Mouse (Mus musculus): ENCODE data around the gene Grm4.

Grm4 gene

DNA sequence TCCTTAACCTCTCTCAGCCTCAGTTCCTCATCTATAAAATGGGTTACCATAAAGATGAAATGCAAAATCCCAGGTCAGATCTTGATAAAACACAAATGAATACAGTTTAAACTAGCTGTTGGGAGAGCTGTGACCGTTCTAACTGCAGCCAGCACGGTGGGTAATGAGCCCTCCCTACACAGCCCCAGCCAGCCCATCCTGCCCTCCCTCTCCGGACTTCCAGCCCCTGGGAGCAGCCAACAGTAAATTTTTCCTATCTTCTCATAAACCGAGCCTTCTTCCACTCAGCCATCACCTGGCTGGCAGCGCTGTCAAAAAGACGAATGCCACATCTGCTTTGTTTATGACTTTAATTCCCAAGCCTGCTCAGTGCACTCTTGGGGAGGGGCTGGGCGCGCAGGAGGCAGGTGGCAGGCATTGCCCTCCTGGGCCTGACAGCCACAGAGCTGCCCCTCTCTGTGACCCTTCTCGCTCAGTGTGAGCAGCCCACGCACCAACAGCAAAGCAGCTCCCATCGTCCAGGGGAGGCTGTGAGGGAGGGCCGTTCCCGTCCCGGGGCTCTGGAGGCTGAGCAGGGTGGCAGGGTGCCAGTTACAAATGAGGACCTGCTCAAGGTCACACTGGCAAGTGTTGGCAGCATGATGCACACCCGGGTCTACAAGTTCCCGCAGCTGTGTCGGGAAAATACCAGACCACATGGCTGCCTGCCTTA lies 75.7 kb downstream of the Grm4 start:
- DNase-seq (ENCODE audit: low read depth, low spot score) = no peak

DNA sequence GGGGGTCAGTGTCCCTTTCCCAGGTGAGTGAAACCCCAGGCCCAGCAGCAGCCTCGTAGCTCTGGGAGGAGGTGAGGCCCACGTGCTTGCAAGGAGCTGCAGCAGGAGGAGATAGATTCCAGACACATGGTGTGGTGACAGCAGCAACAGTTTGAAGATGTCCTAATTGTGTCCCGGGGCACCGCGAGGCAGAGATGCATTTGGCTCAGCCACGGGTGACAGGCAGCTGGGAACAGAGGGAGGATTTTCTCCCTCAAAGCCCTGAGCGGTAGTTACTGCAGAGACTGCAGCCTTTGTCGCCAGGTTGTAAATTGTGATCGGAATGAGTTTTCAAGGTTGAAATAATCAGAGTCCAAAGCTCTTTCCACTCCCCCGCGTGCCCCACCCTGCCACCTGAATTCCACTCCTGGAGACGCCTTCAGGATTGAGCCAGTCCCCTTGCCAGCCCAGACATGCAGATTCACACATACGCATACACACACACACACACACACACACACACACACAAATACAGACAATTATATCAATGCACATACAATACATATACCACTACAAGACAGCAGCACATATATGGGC lies 78.6 kb downstream of the Grm4 start:
- no peak for DNase-seq (ENCODE audit: low read depth, low spot score)

DNA sequence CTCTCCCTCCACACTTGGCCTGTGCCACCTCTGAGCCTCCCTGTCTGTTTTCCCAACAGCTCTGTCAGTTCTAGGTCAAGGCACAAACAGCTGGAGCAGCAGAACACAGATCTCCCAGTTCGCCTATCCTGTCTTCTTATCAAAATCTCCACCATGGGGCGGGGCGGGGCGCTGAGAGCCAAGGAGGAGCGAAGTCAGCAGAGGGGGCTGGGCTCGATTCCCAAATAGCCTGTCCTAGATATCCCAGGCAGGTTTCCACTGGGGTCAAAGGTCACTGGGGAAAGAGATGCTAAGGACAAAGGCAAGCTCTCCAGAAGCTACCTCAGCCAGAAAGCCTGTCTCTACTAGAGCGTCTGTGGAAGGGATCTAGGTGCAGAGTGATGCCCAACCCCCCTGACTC lies 79.4 kb downstream of the Grm4 start:
- DNase-seq (ENCODE audit: low read depth, low spot score) = no peak

DNA sequence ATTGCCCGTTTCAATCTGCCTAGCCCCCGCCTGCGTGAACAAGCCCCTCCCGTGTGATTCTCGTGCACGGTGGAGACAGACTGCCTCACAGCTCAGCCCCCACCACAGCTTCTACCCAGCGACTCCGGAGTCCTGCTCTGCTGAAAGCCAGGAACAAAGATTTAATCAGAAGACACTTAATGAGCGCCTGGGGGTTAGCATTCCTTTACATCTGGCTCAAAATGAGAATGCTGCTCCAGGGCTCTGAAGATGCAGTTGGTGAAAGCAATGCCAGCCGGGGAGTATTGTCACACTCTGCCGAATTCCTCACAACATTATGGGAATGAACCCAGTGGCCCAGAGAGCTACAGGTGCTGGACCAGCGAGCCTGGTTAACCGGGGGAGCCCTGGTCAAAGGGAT lies 85.4 kb downstream of the Grm4 start:
- no peak for DNase-seq (ENCODE audit: low read depth, low spot score)

DNA sequence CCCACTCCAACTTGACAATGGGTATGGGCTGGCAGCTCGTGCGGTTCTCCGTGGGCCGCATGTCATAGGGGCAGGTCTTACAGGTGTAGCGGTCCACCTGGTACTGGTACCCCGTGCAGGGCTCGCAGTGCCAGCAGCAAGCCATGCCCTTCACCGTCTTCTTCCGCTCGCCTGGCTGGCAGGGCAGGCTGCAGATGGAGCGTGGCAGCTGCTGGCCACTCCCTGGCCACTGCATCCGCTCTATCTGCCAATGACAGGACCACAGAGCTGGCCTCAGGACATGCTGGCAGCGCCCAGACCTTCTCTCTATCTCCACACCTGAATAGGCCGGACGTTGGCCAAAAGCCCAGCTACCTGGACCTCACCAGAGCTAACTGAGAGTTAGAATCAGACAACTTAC lies 86.0 kb downstream of the Grm4 start:
- no peak for DNase-seq (ENCODE audit: low read depth, low spot score)

DNA sequence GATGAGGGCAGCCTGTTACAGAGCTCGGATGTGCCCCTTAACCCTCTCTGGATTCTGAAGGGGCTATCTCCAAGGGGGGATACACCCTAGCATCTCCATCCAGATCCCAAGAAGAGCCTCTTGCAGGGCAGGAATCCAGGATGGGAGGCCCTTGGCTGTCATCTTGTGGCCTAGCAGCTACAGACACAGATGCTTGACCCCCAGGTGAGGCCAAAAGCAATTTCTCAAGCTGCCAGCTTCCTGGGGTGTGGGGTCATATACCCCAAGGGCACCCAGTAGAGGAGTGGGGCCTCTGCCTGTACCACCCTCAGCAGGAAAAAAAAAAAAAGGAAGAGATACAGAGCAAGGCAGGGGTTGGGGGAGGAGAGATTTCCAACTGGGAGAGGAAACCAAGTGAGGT lies 87.1 kb downstream of the Grm4 start:
- DNase-seq (ENCODE audit: low read depth, low spot score) = no peak

DNA sequence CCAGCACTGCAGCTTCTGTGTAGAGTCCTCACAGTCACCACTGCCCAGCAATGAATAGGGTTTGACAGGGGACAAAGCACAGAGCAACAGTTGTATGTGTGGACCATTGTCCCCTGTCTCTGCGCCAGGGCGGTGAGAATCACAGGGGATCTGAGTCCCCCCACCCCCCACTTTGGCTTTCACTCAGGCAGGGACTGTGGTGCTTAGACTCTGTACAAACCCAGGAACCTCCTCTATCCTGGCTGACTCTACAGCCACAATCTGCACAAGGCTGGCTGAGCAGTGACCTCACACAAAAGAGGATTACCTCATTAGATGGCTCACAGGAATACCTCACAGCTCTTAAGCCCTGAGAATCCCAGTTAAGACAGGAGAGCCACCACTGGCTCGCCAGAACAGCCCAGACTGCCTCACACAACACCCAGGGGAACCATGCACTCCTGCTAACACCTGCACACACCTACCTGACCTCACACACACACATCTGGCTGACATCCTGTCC lies 88.0 kb downstream of the Grm4 start:
- no peak for DNase-seq (ENCODE audit: low read depth, low spot score)

DNA sequence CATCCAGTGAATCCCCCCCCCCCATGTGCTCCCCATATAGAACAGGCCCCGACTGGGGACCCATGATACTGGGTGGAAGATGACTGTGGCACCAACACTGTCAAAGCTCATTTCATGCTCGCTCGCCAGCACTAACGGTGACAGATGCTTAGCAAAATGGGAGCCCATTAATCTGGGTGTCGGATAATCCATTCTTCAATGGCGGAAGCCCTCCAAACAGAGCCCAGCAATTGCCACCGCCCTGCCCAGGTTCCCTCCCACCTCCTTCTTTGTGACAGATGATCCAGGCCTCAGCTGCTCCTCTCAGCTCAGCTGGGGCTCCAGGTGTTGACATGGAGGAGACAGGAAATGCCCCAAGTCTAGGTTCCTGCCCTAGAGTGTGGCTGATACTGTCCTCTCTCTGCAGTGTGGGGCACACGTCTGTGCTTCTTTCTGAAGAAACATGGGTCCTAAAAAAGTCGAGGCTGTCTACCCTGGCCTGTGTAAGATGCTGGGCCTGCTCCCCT lies 89.0 kb downstream of the Grm4 start:
- DNase-seq (ENCODE audit: low read depth, low spot score) = no peak

DNA sequence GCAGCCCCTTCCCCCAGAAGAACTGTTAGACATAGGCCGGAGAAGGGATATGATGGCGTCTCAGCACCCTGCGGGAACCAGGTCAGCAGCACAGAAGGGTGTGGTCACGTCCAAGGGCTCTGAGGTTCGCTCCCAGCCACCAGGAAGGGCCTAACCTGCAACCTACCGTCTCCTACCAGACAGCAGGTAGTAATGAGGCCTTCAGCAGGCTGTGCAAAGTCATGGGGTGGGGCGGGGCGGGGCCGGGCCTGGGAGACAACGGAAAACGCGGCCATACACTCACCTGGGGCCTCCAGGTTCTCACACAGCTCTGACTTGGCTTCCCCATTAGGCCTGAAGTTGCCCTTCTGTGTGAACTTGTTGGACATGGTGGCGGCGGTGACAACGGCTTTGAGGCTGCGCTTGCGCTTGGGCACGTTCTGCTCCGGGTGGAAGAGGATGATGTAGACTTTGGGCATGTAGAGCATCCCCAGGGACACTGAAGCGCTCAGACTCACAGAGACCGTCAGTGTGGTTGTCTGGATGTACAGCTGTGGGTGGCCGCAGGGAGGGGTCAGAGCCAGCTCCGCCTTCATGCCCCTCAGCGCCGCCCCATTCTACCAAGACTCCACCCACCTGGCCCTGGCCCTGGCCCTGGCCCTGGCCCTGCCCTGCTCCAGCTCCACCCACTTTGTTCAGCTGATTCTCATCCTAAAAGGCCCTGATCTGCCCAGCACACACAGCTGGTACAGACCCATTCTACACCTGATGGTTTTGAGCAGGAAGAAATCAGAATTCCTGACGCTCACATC lies 90.0 kb downstream of the Grm4 start:
- no peak for DNase-seq (ENCODE audit: low read depth, low spot score)

DNA sequence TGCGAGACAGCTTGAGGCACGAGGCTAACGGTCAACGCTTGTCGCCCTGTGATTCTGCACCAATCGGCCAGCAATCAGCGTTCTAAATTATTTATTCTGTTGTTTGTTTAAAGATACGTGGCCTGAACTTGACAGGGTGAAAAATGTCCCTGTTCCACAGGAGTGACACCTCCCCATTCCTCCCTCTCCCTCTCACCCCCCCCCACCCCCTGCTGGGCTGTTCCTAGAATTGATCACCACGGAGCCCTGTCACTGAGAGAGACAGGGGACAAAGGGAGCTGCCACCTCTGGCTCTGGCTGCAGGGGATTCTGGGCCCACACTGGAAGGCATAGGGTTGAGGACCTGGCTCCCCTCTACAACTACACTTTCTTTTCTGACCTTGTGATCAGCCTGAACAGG lies 91.4 kb downstream of the Grm4 start:
- no peak for DNase-seq (ENCODE audit: low read depth, low spot score)

DNA sequence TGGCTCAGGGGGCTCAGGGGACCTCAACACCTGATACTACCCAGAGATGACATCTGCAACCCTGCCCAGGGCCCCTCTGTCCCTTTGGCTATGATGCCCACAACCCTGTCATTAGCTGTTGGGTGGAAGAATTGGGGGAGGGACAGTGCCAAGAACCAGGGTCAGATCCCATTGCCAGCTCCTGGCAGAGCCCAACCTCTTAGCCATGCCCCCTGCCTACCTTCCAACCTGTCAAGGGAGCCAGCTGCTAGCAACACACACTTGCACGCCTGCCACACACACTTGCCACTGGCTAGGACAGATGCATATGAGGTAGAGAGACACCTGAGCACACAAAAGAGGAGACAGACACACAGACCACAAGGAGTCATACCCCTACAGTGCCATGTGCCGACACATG lies 96.2 kb downstream of the Grm4 start:
- DNase-seq (ENCODE audit: low read depth, low spot score) = no peak

DNA sequence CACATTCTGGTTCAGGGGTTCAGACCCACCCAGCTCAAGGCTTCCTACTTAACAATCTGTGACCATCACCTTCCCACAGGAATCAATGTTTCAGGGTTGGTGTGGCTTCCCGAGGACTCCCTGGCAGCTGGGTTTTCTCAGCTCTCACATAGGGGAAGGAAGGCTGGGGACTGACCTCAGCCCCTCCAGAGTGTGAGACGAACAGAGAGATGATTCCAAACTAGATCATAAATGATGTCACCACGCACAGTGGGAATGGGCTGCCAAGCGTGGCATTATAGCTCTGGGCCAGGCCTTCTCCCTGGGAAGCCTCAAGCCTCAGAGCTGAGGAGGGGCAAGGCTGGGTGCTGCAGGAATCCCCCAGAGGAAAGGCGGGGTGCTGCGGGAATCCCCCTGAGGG lies 96.8 kb downstream of the Grm4 start:
- DNase-seq (ENCODE audit: low read depth, low spot score) = no peak

DNA sequence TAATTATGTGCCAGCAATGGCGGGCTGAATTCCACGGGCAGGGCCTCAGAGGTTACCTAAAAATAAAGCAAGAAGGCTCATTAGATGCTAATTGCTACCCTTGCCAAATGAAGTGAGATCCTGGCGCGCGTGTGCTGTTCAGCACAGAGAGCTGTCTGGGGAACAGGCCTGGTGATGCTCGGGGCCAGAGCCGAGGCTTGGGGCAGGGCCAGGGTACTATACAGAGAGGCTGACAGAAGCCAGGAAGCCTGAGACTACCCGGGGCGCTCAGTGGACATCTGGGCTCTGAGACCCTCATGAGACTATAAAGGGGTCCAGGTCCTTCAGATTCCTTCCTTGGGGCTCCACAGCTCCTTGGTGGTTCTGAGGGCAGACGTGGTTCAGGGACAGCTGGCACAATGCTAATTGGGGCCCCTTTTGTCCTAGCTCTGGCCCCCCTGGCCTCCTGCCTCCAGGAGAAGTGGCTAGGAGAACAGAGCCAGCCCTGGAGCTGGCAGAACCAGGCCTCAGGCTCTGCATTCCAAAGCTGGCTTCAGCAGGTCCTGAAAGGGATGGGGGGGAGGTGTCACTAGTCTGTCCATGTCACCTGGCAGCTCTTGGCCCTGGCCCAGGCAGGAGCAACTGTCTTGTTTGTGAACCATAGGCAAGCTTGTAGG lies 98.3 kb downstream of the Grm4 start:
- no peak for DNase-seq (ENCODE audit: low read depth, low spot score)

DNA sequence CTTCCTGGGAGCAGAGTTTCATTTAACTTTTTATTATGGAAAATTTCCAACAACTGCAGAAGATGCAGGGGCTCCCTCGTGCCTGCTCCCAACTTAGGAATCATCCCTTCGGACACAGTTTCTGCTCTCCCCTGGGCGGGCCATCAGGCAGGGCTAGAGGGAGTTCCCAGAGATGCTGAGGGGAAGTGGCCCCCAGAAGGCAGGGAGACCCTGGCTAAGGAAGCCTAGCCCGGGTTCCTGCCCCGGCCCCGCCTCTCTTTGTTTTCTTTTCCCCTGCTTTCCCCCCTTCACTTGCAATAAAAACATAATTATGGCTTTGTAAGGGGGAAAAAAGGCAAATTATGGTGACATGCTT lies 98.9 kb downstream of the Grm4 start:
- DNase-seq (ENCODE audit: low read depth, low spot score) = no peak

DNA sequence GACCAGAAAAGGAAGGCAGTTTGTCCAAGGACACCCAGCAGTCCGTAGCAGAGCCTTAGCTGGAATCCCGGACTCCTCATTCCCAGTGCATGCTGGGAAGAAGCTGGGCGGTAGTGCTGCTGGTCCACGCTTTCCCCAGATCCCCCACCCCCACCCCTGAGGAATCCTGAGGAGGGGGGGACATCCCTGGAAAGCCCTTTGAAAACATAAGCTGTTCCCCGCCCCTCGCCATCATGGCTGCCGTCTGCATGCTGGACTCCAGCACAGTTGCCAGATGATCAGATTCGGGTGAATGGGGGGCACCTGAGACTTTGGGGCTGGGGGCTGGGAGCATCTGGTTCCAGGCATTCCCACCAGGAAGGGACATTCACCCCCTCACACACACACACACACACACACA lies 99.4 kb downstream of the Grm4 start:
- no peak for DNase-seq (ENCODE audit: low read depth, low spot score)

DNA sequence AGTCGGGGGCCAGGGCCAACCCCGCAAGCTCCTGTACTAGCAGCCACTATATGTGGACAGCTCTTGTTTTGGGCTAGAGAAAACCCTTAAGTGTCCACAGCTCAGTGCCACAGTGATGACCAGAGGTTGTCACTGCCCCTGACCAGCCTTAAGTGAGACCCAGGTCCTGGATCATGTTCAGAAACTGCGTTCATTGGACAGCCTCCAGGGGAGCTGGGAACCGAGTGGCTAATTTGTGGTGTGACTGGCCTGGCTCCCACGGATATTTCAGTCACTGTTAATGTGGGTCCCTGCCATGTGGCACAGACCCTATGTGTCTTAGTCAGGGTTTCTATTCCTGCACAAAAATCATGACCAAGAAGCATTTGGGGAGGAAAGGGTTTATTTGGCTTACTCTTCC lies 112.2 kb downstream of the Grm4 start:
- no peak for DNase-seq (ENCODE audit: low read depth, low spot score)

DNA sequence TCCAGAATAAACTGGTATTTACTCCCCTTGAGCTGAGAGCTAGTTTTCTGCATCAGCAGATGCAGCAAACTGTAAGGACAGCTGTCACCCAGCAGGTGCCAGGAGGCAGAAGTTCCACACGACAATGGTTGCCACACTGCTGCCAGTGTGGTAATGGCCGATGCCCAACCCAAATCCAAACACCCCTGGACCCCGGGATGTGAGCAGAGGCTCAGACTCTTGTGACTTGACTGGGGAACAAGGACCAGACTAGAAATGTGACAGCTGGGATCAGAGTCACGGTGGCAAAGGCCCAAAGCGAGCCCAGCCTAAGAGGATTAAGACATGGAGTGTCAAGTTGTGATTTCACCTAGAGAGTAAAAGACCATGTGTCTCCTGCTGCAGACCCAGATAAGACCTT lies 112.7 kb downstream of the Grm4 start:
- no peak for DNase-seq (ENCODE audit: low read depth, low spot score)

DNA sequence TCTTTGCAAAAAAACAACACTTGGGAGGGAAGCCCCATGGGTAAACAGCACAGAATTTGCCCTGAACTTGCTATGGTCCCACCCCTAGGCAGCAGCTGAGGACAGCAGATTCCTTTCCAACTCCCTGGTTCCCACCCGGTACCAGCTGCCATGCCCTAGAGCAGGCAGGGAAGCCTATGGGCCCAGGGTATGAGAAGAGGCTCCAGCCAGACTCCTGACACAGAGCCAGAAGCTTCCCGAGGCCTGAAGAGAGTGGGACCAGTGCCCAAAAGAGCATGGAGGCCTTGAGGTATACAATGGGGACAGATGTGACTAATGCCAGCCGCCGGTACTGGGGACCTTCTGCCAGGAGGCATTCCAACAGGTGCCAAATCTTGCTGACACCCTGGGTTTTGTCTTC lies 114.2 kb downstream of the Grm4 start:
- DNase-seq (ENCODE audit: low read depth, low spot score) = no peak

DNA sequence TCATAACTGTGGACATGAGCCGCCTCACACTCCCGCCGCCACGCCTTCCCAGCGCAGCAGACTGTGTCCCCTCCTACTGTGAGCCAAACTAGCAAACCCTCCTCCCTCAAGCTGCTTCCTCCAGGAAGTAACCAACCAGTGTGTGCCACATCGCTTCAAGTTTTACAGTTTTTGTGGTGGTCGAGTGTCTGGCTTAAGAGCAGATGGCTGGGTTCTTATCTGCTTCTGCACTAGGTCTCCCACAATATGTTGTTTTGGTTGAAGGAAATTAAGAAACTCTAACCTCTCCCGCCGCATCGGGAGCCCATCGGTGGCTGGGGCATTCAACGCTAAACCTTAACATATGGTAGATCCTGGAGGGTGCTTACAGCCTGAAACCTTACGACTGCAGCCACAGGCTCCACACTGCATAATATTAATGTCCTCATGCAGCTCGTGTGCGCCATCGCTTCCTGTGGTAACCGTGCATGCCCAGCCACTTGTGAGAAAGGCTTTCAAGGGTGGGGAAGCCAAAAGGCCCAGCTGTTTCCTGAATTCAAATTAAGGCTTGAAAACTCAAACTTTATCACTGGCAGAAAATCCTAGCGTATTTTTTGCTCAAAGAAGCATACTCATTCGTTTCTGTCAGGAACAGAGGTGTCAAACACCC lies 115.7 kb downstream of the Grm4 start:
- no peak for DNase-seq (ENCODE audit: low read depth, low spot score)

DNA sequence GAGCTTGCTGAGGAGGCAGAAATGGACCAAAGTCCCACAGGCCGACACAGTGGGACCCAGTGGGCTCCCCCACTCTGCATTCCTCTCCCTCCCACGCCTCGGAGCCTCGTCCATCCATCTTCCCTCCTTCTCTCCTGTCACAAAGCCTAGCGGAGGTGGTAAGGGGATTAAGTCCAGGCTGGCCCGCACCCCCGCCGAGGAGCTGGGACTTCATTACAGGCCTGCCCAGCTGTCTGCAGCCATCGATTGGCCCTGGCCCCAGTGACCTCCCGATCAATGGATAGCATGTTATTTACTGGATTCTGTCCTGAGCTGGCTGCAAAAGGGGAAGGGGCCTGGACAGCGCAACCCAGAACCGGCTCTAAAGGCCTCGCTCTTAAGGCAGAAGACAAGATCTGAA lies 120.0 kb downstream of the Grm4 start:
- DNase-seq (ENCODE audit: low read depth, low spot score) = no peak

DNA sequence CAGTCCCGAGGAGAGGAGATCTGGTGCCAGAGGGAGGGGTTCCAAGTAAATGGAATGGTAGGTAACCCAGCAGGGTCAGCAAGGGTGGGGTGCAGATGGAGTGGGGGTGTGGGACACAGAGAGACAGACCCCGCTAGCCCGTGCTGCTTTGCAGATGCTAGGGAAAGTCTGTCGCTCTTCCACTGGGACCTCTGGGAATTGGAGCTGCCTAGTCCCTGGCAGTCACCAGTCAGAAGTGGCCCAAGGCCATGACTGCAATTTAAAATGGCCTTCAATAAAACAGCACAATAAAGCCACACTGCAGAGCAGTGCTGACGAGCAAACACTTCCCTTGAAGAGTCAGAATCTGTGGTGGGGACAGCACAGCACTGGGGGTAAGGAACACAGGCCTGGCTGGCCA lies 127.3 kb downstream of the Grm4 start:
- no peak for DNase-seq (ENCODE audit: low read depth, low spot score)

DNA sequence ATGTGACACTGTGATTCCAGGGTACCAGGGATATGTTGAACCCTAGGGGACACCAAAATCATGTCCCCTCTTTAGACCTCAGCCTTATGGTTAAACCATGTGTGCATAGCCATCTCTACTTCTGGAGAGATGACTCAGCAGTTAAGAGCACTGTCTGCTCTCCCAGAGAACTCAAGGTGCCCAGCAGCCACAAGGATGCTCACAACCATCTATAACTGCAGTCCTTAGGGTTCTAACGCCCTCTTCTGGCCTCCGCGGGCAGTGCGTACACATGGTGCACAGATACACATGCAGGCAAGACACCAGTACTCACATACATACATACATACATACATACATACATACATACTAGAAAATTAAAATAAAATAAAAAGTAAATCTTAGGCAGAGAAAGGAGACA lies 127.8 kb downstream of the Grm4 start:
- DNase-seq (ENCODE audit: low read depth, low spot score) = no peak
